Mouse (Mus musculus): ENCODE data around the gene Eefsec.

DNA sequence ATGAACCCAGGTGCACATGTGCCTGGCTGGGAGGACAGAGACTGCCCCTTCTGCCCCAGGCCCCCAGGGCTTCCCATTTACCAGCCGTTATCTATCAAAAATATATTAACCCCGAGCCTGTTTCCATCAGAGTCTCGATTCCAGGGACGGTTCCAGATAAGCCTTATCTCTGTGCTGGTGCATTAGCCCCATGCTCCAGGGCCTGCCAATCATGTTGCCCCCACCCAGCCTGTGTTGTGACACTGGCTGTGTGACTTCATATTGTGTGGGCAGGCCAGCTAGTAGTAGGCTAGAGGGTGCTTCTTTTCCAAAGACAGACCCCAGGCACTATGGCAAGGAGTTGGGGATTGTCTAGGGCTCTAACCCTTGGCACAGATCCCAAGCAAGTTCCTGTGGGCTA is 190.9 kb downstream of the Eefsec start:
- TF ChIP-seq CTCF (IDR thresholded peaks at IDR 0.05; ENCODE audit: insufficient read depth, low read depth, low read length) (no peak), POLR2A (IDR thresholded peaks at IDR 0.05; ENCODE audit: insufficient read depth, low read depth, low read length) (no peak)
